Mouse (Mus musculus) heart, embryonic 15.5 days (tissue): ENCODE measurements around the gene Pdzk1ip1. TPM values are rescaled to one million over a fixed set of nuclear protein-coding genes. Genes with fewer than 3 reads are reported as not detected.
A peak's percentile ranks its signal among the peaks of the same experiment; 100 is the strongest.

ENCODE experiments used
- ATAC-seq: fragments of 200-750 bp; cut with Nextera tagmentation; replicated peaks from 2 replicates; pipeline ENCODE4 v1.8.0; 2017; ENCODE audit warnings: low read depth, moderate TSS enrichment; ENCODE audit not compliant: insufficient number of reproducible peaks, insufficient read depth, low FRiP score
- H3K27ac ChIP-seq: fragments of 300-500 bp; sonication (generic); 2 replicates; pipeline ENCODE4 v1.5.1; 2015; ENCODE audit warnings: mild to moderate bottlenecking, inconsistent platforms
- H3K27me3 ChIP-seq: fragments of 300-500 bp; sonication (generic); 2 replicates; pipeline ENCODE4 v1.6.1; 2015; ENCODE audit warnings: inconsistent platforms
- H3K36me3 ChIP-seq: fragments of 300-500 bp; sonication (generic); 2 replicates; pipeline ENCODE4 v1.6.1; 2015; ENCODE audit warnings: mild to moderate bottlenecking, inconsistent platforms
- H3K4me1 ChIP-seq: fragments of 300-500 bp; sonication (generic); replicated peaks from 2 replicates; pipeline ENCODE4 v1.6.1; 2015; ENCODE audit warnings: inconsistent platforms
- H3K4me2 ChIP-seq: fragments of 300-500 bp; sonication (generic); 2 replicates; pipeline ENCODE4 v1.6.1; 2015; ENCODE audit warnings: inconsistent platforms, mild to moderate bottlenecking, moderate library complexity
- H3K4me3 ChIP-seq: fragments of 300-500 bp; sonication (generic); 2 replicates; pipeline ENCODE4 v1.5.1; 2015; ENCODE audit warnings: mild to moderate bottlenecking, inconsistent platforms
- H3K9ac ChIP-seq: fragments of 300-500 bp; sonication (generic); 2 replicates; pipeline ENCODE4 v1.6.1; 2015; ENCODE audit warnings: mild to moderate bottlenecking, inconsistent platforms
- H3K9me3 ChIP-seq: fragments of 300-500 bp; sonication (generic); replicated peaks from 2 replicates; pipeline ENCODE4 v1.6.1; 2016; ENCODE audit warnings: inconsistent platforms
- WGBS: fragments of 180-500 bp; shearing (Covaris S2); methylation state at CpG from one replicate; pipeline ENCODE4 v1.1.7; 2015; ENCODE audit warnings: mixed read lengths; 5-methylcytosine and 5-hydroxymethylcytosine counted together
- polyA plus RNA-seq: library from polyadenylated mRNA; unstranded; fragments of >200 nt; fragmentation: Nextera tagmentation; extraction: Ambion mirVana; gene quantifications from 2 replicates; pipeline ENCODE4 v1.2.1, GENCODE M21; 2015

The Pdzk1ip1 gene
- 3.3 and 4.7 TPM in 2 replicates for polyA plus RNA-seq

DNA sequence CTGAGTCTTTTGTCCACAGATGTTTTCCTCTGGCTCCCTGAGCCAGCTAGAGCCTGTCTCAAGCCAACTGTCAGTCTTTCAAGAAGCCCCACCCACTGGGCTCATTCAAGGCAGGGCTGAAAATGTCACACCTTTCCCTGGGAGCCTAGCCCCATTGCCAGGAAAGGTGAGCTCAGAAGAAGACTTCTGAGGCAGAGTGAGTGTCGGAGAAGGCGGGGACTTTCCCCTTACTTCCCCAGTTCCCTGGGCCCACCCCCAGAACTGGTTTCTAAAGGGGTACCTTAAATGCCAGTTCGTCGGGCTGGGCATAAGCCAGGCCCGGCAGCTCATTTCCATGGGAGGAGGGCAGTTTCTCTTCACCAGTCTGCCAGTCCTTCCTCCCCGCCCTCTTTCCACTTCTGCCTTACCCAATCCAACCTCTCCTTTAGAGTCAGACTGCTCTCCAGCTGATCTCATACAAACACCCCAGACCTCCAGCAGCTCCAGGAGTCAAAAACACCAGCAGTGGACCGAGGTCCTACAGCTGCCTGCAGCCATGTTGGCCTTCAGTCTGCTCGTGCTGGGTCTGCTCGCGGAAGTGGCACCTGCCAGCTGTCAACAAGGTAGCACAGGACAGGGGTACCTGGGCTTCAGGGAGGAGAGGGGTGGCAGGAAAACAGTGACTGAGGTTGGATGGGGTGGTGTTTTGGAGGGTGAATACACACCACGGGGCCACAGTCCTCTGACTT, at the start of gene Pdzk1ip1:
Gene Pdzk1ip1, plus strand, starts transcription at position 98 of the 728 bp plus-strand sequence.
- no peak within 1 kb of the TSS for H3K9ac ChIP-seq
- H3K9me3 ChIP-seq: no peaks in the 10 kb centered on the region
- H3K4me3 ChIP-seq: peak within 1 kb of the TSS; percentile 27
- no peak for ATAC-seq
- peaks cover 48% of the 10 kb centered on the region for H3K27me3 ChIP-seq
- H3K27ac ChIP-seq: no peak within 1 kb of the TSS
- no peaks in the 10 kb centered on the region for H3K36me3 ChIP-seq
- peak within 1 kb of the TSS; percentile 47 for H3K4me2 ChIP-seq
- H3K4me1 ChIP-seq: peaks cover 6% of the 10 kb centered on the region; the same call in 1 of the 2 replicates
- WGBS: 17% methylated on average over 11 of the region's 11 CpGs

DNA sequence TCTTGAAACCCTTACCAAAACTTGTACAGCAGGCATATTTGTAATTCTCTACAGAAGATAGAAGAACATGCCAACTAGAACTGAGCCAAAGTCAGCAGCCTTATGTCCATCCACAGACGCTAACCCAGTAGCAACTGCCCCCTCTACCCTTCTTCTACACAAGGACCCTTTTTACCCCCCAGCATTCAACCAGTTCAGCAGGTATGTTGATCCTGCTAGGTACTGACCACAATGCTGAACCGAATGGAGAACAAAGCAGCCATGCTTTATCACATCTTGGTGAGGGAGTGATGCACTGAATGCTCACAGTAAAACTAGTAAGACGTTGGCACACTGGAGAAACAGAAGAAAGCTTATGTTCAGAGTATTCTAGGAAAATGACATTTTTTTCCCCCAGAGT, 42.9 kb upstream of the Pdzk1ip1 start:
- Histone ChIP-seq H3K27me3 (peaks cover 12% of the 10 kb centered on the region), H3K4me2 (no peak overlapping the region), H3K36me3 (peaks cover 19% of the 10 kb centered on the region; the same call in 1 of the 2 replicates), H3K4me3 (no peak overlapping the region), H3K9ac (no peak overlapping the region), H3K27ac (no peak overlapping the region), H3K9me3 (no peaks in the 10 kb centered on the region), H3K4me1 (no peaks in the 10 kb centered on the region)
- ATAC-seq: no peak
- 70% methylated on average over 3 of the region's 3 CpGs for WGBS

DNA sequence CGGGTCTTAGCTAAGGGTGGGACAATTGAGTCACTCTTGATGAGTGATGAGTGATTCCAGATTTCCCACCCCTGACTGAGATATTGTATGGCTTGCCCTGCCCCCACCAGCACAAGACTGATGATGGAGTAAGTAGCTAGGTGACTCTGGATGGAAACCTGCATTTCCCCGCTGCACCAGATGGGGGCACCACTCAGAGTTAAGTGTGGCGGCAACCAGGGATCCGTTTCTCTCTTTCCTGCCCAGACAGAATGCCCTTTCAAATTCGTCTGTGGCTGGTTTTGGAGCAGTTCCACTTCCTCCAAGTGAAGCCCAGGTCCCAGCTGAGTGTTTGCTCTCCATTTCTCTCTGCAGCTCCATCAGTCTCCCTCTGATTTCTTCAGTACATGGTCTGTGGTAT, 40.8 kb upstream of the Pdzk1ip1 start:
- H3K27ac ChIP-seq: no peak overlapping the region
- H3K9ac ChIP-seq: no peak overlapping the region
- H3K4me3 ChIP-seq: no peak overlapping the region
- no peaks in the 10 kb centered on the region for H3K9me3 ChIP-seq
- WGBS: 3% methylated on average over 5 of the region's 5 CpGs
- no peak overlapping the region for H3K4me2 ChIP-seq
- no peak for ATAC-seq
- peaks cover 29% of the 10 kb centered on the region for H3K27me3 ChIP-seq
- peaks cover 9% of the 10 kb centered on the region for H3K4me1 ChIP-seq
- no peaks in the 10 kb centered on the region for H3K36me3 ChIP-seq

DNA sequence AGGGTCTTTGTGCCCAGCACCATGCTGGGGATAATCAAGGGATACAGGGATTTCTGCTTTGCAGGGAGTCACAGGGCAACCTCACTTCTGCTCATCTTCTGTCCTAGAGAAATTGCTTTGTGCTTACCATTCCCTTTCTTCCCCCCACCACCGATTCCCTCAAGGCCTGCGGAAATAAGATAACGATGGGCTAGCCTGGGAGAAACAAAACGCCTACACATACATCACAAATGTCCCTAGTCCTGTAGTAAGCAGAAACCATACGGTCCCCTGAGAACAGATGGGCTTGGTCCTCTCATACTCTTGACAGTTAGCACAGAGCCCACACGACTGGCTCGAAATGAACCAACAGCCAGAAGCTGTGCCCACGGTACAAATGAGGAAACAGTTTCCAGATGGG, 40.3 kb upstream of the Pdzk1ip1 start:
- H3K27ac ChIP-seq: no peak overlapping the region
- no peak overlapping the region for H3K4me3 ChIP-seq
- peaks cover 13% of the 10 kb centered on the region for H3K4me1 ChIP-seq
- H3K4me2 ChIP-seq: no peak overlapping the region
- peaks cover 34% of the 10 kb centered on the region for H3K27me3 ChIP-seq
- H3K36me3 ChIP-seq: no peaks in the 10 kb centered on the region
- H3K9ac ChIP-seq: no peak overlapping the region
- H3K9me3 ChIP-seq: no peaks in the 10 kb centered on the region
- 50% methylated on average over 8 of the region's 8 CpGs for WGBS
- ATAC-seq: no peak

DNA sequence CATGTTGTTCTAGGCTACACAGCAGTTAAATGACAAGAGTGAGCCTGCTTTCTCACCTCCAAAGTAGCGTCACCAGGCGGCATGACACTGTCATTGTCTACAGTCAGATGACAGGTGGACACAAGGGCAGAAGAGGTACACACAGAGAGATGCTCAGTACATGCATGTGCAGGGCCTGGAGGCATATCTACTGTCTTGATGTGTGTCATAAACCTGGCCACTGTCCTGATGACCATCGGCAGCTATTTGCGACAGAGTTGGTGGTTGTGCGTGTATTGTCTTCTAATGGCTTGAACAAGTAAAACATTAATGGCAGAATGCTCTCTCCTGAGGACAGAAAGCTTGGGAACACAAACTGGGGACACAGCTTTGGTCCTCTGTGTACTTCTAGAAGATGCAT, 37.3 kb upstream of the Pdzk1ip1 start:
- Histone ChIP-seq H3K27ac (no peak overlapping the region), H3K9ac (no peak overlapping the region), H3K9me3 (no peaks in the 10 kb centered on the region), H3K4me3 (no peak overlapping the region), H3K36me3 (no peaks in the 10 kb centered on the region), H3K4me1 (peaks cover 15% of the 10 kb centered on the region), H3K4me2 (no peak overlapping the region), H3K27me3 (peaks cover 58% of the 10 kb centered on the region)
- no peak for ATAC-seq
- 71% methylated on average over 5 of the region's 5 CpGs for WGBS

DNA sequence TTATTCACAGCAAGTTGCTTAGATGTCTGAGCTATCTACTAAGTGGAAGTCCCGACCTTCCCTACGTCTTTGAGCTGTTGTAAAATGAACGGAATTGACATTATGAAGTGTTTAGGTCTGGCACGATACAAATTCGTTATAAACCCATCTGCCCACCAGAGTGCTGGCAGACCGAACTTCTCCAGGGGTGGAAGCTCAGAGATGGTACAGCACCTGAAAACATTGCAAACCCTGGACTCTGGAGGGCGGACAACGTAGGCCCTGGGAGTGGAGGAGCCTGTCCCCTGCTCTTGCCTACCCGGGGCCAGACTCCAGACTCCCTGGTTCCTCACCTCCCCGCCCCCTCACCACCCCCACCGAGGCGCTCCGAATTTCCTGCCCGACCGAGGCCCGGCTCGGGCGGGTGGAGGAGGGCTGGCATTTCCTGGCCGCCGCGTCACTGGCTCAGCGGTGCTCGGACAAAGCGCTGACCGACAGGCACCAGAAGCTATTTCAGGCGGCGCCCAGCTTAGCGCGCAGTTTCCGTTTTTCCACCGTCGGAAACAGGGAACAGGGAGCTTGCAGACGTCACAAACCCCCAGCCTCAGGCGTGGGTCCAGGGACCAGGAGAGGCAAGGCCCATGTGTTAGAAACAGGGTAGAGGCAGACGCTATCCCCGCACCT, 36.0 kb upstream of the Pdzk1ip1 start:
- Histone ChIP-seq H3K4me1 (peaks cover 26% of the 10 kb centered on the region), H3K4me2 (peak overlapping the region; percentile 76), H3K27ac (peak overlapping the region; percentile 74), H3K4me3 (peak overlapping the region; percentile 43), H3K27me3 (peaks cover 69% of the 10 kb centered on the region), H3K36me3 (no peaks in the 10 kb centered on the region), H3K9ac (peak overlapping the region; percentile 37), H3K9me3 (no peaks in the 10 kb centered on the region)
- under 1% methylated on average over 36 of the region's 36 CpGs for WGBS
- ATAC-seq: peak; percentile 74

DNA sequence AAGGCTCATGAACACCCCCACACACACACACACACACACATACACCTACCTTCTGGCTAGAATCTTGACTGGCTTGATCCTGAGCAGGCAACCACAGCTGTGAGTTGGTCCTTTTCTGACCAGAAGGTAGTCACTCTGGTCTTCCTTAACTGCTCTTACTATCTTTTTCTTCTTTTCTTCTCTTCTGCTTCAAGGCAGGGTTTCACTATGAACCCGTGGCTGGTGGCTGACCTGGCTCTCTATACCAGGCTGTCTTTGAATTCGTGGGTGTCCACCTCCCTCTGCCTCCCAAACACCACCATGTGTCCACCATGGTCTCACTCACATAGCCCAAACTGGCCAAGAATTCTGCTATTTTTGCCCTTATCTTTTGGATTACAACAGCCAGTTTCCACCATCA, 33.5 kb upstream of the Pdzk1ip1 start:
- H3K4me2 ChIP-seq: no peak overlapping the region
- WGBS: 23% methylated on average over 2 of the region's 2 CpGs
- H3K4me1 ChIP-seq: peaks cover 29% of the 10 kb centered on the region
- H3K9ac ChIP-seq: no peak overlapping the region
- H3K9me3 ChIP-seq: no peaks in the 10 kb centered on the region
- H3K36me3 ChIP-seq: no peaks in the 10 kb centered on the region
- no peak for ATAC-seq
- peaks cover 82% of the 10 kb centered on the region for H3K27me3 ChIP-seq
- H3K4me3 ChIP-seq: no peak overlapping the region
- no peak overlapping the region for H3K27ac ChIP-seq

DNA sequence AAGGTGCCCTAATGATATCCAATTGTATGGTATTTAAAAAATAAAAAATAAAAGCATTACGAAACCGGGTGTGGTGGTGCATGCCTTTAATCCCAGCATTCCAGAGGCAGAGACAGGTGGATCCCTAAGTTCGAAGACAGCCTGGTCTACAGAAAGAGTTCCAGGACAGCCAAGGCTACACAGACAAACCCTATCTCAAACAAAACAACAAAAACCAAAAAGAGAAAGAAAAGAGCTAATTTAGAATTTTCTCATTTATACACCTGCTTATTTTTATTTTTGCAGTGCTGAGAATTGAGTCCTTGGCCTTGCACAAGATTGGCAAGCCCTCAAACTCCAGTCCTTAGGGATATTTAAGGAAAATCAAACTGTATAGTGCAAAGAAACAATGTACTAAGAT, 32.8 kb upstream of the Pdzk1ip1 start:
- peaks cover 29% of the 10 kb centered on the region for H3K4me1 ChIP-seq
- H3K4me2 ChIP-seq: peak overlapping the region; percentile 66; the same call in 1 of the 2 replicates
- ATAC-seq: no peak
- no peak overlapping the region for H3K9ac ChIP-seq
- 28% methylated on average over 3 of the region's 3 CpGs for WGBS
- H3K4me3 ChIP-seq: no peak overlapping the region; the same call in 1 of the 2 replicates
- H3K27ac ChIP-seq: no peak overlapping the region; the same call in 1 of the 2 replicates
- no peaks in the 10 kb centered on the region for H3K9me3 ChIP-seq
- peaks cover 87% of the 10 kb centered on the region for H3K27me3 ChIP-seq
- H3K36me3 ChIP-seq: no peaks in the 10 kb centered on the region

DNA sequence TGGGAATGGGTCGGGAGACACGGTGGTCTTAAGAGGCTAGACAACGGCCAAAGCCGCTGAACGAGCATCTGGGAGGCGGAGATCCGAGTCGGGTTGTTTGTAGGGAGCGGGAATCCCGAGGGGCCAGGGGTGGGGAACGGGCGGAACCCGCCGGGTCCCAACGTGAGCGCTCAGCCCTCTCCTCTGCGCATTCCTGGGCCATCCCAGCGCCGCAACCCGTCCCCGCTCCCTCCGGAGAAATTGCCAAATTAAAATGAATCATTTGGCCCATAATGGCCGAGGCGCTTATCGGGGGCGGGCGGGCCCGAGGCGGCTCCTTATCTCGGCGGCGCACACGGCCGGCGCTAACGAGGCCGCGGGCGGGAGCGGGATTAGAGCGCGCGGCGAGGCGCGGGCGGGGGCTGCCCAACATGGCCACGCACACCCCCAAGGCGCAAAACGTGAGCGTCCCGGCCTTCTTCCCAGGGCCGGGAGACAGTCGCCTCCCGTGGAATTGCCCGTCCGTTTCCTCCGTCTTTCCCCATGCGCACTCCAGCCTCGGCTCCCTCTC, 32.1 kb upstream of the Pdzk1ip1 start, which contains the start of gene Tal1:
Gene Tal1, plus strand, starts transcription at position 56 of the 550 bp plus-strand sequence.
- H3K9me3 ChIP-seq: no peaks in the 10 kb centered on the region
- H3K4me3 ChIP-seq: peak within 1 kb of the TSS; percentile 51
- WGBS: under 1% methylated on average over 58 of the region's 60 CpGs
- H3K4me2 ChIP-seq: peak within 1 kb of the TSS; percentile 66
- H3K4me1 ChIP-seq: peaks cover 29% of the 10 kb centered on the region
- H3K36me3 ChIP-seq: no peaks in the 10 kb centered on the region
- peaks cover 89% of the 10 kb centered on the region for H3K27me3 ChIP-seq
- H3K27ac ChIP-seq: peak within 1 kb of the TSS; percentile 75
- peak within 1 kb of the TSS; percentile 49 for H3K9ac ChIP-seq
- peak; percentile 25 for ATAC-seq

DNA sequence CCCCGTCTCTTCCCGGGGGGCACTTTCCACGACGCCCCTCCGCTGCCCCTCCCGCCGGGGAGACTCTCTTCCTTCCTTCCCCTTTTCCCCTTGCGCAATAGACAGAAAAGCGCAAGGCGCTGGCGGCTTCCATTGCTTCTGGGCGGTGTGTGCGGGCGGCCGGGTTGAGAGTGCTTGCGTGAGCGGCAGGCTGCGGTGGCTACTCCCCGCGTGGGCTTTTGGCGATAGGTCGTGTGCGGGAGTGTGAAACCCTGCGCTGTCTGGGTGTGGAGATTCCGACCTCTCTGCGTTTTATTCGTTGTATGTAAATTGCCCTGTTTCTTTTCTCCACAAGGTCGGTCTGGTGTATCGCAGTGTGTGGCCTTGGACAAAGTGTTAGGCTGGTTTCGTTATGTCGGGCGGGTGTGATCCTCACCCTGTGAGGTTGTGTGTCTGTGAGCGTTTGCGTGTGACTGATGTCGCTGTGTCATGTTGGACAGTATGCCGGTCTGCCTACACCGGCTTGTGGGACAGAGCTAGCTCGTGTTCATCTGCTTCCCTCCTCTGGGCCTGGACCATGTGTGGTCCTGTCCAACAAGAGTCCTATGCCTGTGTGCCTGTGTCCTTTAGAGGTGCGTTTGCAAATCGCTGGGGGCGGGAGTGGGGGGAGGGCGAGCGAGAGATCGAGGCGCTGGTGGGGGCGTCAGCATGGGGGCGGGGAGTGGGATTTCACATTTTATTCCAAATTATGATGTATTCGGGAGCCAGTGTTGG, 31.4 kb upstream of the Pdzk1ip1 start:
- Histone ChIP-seq H3K4me1 (peaks cover 26% of the 10 kb centered on the region), H3K4me2 (peak overlapping the region; percentile 66), H3K36me3 (no peaks in the 10 kb centered on the region), H3K9ac (peak overlapping the region; percentile 49), H3K9me3 (no peaks in the 10 kb centered on the region), H3K27me3 (peaks cover 88% of the 10 kb centered on the region), H3K27ac (peak overlapping the region; percentile 75), H3K4me3 (peak overlapping the region; percentile 51)
- ATAC-seq: peak; percentile 51
- WGBS: under 1% methylated on average over 48 of the region's 48 CpGs
